Mouse (Mus musculus): ENCODE measurements around the gene Pik3r1.
A peak's percentile ranks its signal among the peaks of the same experiment; 100 is the strongest.

Pik3r1 gene

DNA sequence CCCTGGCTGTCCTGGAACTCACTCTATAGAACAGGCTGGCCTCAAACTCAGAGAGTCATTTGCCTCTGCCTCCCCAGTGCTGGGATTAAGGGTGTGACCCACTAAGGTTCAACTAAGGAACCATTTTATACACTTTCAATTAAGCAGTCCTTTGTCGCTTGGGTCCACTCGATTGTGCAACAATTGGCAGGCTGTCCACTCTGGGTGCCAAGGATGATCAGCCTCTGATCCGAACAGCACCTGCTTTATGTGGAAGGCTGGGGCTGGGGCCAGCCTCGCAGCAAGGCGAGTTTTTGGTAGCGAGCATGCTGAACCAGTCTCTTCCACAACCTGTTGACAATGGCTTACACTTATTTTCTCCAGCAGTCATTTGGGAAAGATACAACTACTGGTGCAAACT, 29.2 kb downstream of the Pik3r1 start:
- DNase-seq (ENCODE audit: low read depth, low spot score) = peak; percentile 58

DNA sequence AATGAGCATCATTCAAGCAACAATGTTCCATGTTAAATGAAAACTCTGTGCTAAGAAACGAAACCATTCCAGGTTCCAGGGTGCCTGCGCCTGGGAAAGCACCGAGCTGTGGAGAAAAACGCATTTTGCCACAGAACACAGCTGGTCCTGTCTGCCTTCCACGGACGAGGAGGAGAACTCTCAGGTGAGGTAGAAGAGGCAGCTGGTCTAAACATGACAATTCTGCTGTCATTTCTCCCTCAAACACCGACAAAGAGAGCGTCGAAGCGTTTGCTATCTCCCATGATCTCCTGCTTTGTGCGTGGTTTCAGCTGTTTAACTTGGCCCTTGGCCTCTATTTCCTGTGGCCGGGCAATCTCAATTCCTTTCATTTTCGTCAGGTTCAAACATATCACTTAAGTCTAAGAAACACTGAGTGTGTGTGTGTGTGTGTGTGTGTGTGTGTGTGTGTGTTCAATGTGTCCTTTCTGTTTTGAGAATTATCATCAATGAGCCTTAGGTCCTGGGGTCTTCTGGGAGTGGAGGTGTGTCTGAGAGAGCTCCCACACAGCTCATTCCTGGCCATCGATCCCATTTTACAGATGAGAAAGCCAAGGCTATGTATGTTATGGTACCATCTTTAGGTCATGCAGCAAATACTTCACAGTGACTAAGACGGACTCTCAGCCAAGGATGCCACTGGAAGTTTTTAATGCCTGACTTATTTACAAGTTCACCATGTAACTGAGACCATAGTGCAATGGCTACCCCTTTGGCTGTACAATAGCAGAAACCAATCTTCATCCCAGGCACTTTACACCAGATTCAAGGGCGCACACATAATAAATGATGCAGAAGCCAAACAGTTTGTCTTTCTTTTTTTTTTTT, 31.3 kb downstream of the Pik3r1 start:
- no peak for DNase-seq (ENCODE audit: low read depth, low spot score)

DNA sequence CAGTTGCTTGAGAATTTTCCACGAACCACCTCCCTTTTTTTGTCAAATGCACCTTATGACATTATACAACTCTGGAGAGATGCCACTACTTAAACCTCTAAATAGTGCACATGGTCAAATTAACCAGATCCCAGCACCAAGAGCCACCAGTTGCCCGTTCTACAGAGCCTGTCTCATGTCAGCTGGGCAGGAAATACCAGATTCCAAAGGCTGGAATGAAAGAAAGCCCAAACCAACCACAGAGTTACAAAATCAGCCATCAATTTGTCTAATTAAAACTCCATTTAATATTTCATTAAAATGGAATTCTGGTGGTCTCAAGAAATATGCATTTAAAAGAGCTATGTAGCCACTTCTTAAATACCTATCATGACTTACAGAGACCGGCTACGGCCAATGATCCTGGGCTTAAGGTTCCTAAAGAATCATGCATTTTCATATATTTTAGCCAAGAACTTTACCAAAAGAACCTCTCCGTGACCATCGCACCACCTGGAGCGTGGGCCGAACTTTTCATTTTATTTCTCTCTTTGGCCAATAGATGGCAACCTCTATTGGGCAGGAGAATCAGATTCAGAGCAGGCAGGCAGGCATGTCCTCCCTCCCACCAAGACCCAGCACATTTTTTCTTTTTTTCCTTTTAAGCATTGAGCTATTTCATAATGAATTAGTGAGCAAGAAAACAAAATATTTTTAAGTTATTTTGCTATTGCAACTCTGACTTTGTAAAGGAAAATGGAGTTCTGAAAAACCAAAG, 32.5 kb downstream of the Pik3r1 start:
- peak; percentile 73 for DNase-seq (ENCODE audit: low read depth, low spot score)

DNA sequence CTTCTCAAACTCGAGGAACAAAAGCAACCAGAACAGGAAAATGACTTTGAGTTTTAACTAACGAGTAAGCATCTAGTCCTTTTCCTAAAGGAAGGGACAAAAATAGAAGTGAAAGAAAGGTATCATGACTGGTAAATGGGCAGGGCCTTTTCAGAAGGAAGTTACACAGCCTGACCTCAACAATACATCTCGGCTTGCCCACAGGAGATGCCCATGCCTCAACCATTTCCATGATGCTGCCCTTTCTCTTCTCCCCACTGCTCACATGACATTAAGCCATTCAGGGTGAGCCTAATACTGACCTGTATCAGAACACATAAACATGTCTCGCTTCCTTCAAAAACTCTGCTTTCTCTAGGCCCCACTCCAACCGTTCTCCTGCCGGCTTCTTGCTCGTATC, 33.8 kb downstream of the Pik3r1 start:
- no peak for DNase-seq (ENCODE audit: low read depth, low spot score)

DNA sequence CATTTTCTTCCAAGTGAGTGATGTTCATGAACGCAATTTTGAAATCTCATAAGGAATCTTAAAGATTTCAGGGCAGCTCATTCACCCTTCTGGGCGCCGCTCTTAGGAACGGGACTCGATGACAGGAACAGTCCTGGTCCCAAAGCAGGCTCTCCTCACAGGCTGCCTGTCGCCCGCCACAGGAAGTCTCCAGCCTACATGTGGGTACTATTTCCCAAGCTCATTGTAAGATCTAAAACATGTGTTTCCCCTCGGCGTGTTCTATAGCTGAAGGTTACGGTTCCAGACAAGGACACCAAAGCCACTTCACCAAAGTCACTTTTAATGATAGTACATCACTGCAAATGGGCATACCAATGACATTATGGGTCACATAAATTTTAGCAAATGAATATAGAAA, 35.3 kb downstream of the Pik3r1 start:
- no peak for DNase-seq (ENCODE audit: low read depth, low spot score)

DNA sequence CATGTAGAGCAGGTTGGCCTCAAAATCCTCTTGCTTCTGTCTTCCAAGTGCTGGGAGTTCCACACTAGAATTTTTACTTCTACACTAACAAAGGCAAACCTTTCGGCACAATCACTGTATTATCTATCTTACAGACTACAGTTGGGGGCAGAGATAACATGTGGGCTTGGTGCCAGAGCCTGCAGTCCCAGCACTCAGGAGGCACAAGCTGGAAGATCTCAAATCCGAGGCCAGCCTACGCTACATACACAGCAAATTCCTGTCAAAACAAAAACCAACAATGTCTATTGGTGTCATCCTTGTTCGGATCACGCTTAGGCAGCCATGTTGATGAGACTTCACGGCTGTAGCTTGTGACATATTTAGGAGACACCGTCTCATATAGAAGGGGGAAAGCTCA, 36.2 kb downstream of the Pik3r1 start:
- DNase-seq (ENCODE audit: low read depth, low spot score) = no peak

DNA sequence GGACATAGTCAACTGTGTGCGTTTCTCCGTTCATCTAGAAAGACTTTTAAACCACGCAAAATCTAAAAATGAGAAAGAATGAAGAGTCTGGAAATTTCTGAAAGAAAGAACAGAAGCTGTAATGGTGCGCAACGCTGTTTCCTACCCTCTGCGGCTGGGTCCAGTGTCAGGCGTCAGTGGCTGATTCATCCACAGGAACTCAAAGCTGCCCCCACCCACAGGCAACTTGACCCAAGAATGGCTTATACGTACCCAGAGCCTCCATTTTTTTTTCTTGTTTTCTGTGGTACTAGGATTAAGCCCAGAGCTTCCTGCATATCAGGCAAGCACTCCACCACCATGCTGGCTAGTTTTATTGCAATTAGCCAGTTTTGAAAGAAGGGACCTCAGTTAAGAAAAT, 37.7 kb downstream of the Pik3r1 start:
- no peak for DNase-seq (ENCODE audit: low read depth, low spot score)

DNA sequence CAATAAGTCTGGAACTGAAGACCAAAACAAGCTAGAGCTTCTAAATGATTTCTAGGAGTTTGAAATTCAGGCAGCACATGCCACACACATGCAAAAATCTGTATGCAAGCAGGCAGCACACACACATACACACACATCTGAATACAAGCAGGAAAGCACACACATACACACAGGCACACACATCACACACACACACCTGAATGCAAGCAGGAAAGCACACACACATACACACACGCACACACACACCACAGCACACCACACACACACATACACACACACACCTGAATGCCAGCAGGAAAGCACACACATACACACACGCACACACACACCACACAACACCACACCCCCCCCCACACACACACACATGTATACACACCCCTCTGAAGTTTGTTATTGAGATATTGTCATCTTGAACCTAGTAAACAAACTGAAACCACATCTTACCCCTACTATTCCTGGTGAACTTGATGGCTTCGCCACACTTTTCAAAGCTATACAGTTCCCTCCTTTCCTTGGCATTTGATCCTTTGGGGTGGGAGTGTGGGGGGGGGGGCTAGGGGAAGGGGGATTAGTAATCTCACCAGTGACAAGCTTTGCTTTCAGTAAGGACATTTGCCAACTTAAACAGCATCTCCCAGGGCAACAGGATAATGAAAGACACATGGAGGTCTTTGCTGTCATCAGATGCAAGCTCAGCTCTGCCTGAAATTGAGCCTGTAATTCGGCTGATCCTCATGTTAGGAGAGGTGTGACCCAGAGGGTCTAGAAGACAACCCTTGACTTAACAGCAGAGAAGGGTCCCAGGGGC, 38.6 kb downstream of the Pik3r1 start:
- no peak for DNase-seq (ENCODE audit: low read depth, low spot score)

DNA sequence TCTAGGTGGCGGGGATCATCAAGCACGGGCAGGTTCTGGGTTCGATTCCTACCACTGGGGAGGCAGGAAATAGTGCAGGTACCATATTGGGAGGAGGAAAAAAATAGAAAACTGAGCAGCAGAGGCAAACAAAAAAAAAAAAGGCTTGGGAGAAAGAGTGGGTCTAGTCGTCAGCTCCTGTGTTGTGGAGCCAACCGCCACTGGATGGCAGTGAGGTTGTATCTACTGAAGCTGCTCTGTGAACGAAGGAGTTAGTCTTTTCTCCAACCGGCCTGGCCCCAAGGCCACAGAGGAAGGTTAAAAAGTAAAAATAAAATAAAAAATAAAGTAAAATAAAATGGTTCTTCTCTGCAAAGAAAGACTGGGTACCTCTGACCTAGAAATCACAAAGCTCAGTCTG, 39.2 kb downstream of the Pik3r1 start:
- DNase-seq (ENCODE audit: low read depth, low spot score) = peak; percentile 75

DNA sequence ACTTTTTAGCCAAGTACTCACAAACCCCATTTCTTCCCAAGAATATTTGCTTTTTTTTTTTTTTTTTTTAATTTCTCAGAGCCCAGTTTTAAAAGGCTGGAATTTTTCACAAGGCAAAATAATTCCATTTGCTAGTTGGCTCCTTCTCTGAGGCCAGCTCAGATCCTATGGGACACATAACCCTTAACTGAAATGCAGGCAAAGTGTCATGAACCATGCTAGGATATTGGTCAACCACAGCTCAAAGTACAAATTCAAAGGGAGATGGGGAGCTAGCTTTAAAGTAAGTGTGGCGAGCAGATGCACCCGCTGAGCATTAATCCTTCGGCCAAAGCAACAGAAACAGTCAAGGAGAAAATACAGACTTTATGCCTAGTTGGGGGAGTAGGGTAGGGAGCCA, 39.7 kb downstream of the Pik3r1 start:
- no peak for DNase-seq (ENCODE audit: low read depth, low spot score)

DNA sequence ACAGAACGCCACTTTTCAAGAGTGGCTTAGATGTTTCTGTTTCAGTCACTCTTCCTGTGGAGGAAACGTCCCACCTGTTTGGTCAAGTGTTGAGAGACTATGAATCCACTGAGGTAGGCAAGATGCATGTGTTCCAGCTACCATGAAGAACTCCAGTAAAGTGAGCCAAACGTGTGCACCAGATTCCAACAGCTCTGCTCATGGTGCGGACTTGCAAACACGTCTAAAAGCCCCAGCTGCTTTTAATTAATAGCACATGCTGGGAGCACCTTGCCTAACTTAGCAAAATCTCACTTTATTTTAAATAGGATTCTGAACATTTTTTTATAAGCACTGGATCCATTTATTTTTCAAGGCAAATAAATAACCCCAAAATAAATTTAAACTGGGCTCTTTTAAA, 40.2 kb downstream of the Pik3r1 start:
- DNase-seq (ENCODE audit: low read depth, low spot score) = no peak

DNA sequence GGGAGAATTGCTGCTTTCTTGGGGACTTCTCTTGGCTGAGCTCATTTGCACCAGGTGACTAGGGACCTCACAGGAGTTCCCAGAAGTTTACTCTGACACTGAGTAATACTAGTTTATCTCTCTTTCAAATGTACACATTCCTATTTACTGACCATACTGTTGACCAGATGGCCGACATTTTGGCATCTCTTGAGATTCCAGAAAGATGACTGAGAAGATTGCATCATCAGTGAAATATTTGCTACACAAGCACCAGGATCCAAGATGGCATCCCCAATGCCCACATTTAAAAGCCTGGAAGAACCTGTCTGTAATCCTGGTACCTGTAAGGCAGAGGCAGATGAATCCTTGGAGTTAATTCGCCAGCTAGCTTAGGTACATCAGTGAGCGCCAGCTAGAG, 41.1 kb downstream of the Pik3r1 start:
- no peak for DNase-seq (ENCODE audit: low read depth, low spot score)

DNA sequence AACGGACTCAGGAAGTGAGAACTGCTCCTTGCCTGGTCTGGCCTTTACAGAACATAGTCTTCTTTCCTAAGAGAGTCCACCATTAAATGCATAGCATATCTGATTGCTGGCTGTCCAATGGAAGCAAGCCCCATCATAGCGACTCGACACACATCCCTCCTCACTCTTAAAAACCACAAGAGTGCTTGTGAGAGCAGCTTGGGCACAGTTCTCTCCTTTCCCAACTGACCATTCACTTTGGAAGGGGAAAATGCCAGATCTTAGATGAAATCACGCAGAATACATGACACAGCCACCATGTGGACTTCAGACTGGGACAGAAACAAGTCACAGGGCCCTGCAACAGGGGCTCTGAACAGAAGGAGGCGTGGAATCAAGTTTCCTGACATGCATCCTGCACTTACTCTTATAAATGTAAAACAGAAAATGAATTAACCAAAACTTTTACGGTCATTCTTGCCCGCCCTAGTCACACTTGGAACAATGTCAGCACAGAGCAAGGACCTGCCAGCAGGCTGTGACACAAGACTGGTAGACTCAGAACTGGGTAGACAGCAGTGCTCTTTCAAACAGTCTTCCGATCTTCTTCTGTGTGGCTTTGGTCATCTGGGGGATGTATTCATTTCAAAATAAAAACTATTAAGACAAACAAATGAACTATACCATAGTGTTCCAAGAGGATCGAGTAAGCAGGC, 46.0 kb downstream of the Pik3r1 start:
- no peak for DNase-seq (ENCODE audit: low read depth, low spot score)

DNA sequence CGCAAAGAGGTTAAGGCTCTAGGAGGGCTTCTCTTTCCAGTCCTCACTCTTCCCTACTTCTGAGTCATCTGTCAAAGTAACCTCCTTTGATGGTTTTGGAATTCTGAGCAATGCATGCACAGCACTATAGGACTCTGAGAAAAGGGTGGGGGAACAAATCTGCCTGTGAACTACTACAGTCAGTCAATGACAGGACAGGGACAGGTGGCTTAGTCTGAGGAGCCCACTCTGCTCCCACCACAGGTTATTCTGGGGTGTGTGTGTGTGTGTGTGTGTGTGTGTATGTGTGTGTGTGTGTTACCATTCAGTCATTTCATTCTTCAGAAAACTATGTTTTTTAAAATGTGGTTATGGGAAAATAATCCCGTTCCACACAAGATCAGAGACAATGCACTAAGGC, 46.9 kb downstream of the Pik3r1 start:
- DNase-seq (ENCODE audit: low read depth, low spot score) = no peak

DNA sequence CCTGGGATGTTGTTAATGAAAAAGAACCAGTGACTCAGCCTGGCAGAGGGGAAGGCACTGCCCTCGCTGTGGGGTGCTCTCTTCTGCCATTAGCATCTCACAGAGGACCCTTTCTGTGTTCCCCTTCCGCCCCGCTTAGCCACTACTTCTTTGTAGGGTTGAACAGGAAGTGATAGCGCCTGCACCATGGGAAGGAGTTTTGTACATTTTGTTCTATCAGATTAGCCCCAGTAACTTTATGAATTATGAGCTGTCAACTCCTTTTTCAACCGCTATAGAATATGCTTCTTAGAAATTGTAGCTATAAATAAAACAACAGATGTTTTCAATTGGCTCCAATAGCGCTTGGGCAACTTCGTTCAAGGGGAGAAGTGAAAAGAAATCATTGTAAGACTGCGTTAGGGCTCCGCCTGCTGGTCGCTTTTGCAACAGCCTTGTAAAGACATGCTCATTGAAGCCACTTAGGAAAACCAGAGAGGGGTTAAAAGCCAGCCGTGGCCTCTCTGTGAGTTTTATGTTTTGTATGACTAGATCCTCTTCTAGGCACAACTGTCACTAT, 48.6 kb downstream of the Pik3r1 start:
- DNase-seq (ENCODE audit: low read depth, low spot score) = peak; percentile 92

DNA sequence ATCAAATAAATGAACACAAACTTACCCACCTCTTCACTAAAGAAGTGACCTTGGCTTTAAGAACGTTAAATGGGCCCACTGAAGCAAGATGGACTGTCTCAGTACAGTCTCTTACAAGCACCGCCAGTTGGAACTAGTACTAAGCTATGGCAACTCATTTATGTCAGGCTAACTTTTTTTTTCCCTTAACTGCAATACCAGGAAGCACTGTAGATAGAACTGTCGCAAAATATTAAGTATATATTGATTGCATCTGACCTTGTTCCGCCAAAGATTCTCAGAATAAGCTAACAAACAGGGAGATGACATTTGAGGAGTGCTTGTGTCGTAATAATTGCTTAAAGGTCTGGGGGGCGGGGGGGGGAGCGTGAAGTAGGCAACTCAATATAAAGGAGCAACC, 49.3 kb downstream of the Pik3r1 start:
- no peak for DNase-seq (ENCODE audit: low read depth, low spot score)

DNA sequence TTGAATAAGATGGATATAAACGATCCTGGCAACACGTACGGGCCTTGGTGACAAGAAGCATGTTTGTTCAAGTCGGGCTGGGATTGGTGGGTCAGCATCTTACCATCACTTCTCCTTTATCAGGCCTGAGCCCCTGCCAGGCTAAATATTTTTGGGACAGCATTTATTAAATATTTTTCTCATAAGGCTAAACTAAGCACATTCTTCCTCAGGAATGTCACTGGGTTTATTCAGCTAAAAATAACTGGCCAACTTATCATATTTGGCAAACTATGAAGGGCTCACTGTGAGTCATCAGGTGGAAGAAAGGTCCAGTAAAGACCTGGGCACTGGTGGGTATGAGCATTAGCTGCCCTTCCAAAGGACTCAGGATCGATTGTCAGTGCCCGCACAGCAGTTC, 50.2 kb downstream of the Pik3r1 start:
- no peak for DNase-seq (ENCODE audit: low read depth, low spot score)

DNA sequence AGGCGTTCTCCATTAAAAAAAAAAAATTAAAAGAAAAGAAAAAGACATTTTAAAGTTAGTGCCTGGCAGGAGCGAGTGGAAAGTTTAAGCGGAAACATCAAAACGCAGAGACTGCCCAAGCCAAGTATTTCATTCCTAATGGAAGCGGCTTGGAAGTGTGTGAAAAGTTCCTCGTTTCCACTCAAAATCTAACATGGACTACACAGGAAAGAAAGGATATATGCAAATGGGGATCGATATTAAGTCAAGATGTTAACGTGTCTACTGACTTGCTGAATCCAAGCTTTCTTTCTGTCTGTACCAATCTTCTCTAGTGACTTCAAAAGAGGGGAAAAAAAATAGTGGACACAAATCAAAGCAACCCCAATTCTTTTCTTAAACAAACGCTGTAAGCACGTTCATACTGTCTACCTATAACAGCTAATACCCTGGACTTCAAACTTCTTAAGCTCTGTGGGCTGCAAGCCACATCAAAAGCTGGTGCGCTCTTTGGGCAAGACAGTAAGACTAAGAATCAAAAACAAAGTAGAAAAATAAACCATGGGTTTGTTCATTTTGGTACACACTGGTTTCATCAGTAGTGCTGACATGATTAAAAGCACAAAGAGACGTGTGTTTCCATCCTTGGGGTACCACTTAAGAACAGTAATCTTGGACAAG, 54.5 kb downstream of the Pik3r1 start:
- no peak for DNase-seq (ENCODE audit: low read depth, low spot score)

DNA sequence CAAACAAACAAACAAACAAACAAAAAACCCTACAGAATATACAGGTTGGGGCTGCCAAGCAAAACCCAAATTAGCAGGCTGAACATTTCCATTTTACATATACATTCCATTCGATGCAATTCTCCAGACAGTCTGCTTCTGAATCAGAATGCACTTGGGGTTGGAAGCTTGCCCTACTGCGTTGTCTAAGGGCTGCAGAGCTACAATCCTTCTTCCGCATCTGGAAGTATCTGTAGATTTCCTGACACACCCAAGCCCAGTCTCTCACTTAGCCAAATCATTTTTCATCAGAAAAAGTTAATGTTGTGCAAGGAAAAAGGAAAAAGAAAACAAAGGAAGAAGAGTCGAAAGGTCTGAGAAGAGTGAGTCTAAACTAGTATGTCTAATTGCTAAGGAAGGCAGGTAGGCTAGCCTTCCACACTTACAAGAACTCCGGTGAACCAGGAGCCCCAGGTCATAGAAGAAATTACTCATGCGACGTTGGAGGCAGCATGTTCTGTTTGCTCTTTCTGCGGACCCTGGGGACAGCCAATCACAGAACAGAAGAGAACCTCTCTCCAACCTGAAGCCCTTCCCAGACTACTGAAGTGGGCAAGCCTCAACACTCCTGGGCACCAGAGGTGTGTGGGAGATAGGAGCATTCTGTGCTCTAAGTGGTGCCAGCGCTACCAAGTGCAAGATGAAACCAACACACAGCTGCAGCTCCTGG, 55.1 kb downstream of the Pik3r1 start:
- DNase-seq (ENCODE audit: low read depth, low spot score) = peak; percentile 49

DNA sequence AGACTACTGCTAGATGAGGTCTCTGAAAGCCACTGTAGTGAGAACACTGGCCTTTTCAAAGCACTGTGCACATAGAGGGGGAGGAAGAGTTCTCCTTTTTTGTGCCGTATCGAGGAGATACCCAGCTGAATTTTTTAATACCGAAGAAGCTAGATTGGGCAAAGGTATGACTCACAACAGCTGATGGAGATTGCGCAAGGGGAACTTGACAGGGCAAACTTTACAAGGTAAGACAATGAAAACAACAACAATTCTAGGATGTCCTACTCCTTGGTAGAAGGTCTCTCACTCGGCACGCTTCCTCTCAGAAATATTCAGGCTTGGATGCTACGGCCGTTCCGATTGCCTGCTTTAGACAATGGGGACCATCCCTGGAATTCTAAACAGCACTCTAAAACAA, 55.9 kb downstream of the Pik3r1 start:
- no peak for DNase-seq (ENCODE audit: low read depth, low spot score)

Data from brain, adult 2 months (tissue).